Mouse (Mus musculus): Measurements from ENCODE around the gene Snn.

- no peak for TF ChIP-seq CTCF (IDR thresholded peaks at IDR 0.05; ENCODE audit: borderline replicate concordance, extremely low read depth, insufficient read depth, insufficient read length)
- TF ChIP-seq POLR2A (IDR thresholded peaks at IDR 0.05; ENCODE audit: borderline replicate concordance, extremely low read depth, insufficient read depth, insufficient read length, poor library complexity, severe bottlenecking): no peak
Observed at GRCm38 (mm10) chr16:11011939-11012338, 48.8 kb upstream of the Snn start.
